Mouse (Mus musculus) kidney, embryonic 15.5 days (tissue): ENCODE results near the gene Cnbp. TPM values are rescaled to one million over a fixed set of nuclear protein-coding genes. Genes with fewer than 3 reads are reported as not detected.
A peak's percentile ranks its signal among the peaks of the same experiment; 100 is the strongest.

Source experiments
- ATAC-seq: fragments of 200-750 bp; cut with Nextera tagmentation; replicated peaks from 2 replicates; pipeline ENCODE4 v1.8.0; 2017; ENCODE audit warnings: moderate TSS enrichment; ENCODE audit not compliant: low FRiP score
- H3K27ac ChIP-seq: fragments of 300-500 bp; sonication (generic); 2 replicates; pipeline ENCODE4 v1.5.1; 2015; ENCODE audit warnings: mild to moderate bottlenecking, inconsistent platforms
- H3K27me3 ChIP-seq: fragments of 300-500 bp; sonication (generic); 2 replicates; pipeline ENCODE4 v1.6.1; 2015; ENCODE audit warnings: inconsistent platforms
- H3K36me3 ChIP-seq: fragments of 300-500 bp; sonication (generic); 2 replicates; pipeline ENCODE4 v1.6.1; 2015; ENCODE audit warnings: inconsistent platforms
- H3K4me1 ChIP-seq: fragments of 300-500 bp; sonication (generic); 2 replicates; pipeline ENCODE4 v1.6.1; 2015; ENCODE audit warnings: inconsistent platforms
- H3K4me2 ChIP-seq: fragments of 300-500 bp; sonication (generic); 2 replicates; pipeline ENCODE4 v1.6.1; 2015; ENCODE audit warnings: moderate library complexity, mild to moderate bottlenecking, inconsistent platforms
- H3K4me3 ChIP-seq: fragments of 300-500 bp; sonication (generic); replicated peaks from 2 replicates; pipeline ENCODE4 v1.5.1; 2015; ENCODE audit warnings: mild to moderate bottlenecking, inconsistent platforms
- H3K9ac ChIP-seq: fragments of 300-500 bp; sonication (generic); 2 replicates; pipeline ENCODE4 v1.6.1; 2015; ENCODE audit warnings: mild to moderate bottlenecking, inconsistent platforms
- H3K9me3 ChIP-seq: fragments of 300-500 bp; sonication (generic); replicated peaks from 2 replicates; pipeline ENCODE4 v1.6.1; 2016; ENCODE audit warnings: inconsistent platforms
- WGBS: fragments of 180-500 bp; shearing (Covaris S2); methylation state at CpG from one replicate; pipeline ENCODE4 v1.1.7; 2015; ENCODE audit warnings: mixed read lengths; 5-methylcytosine and 5-hydroxymethylcytosine counted together
- polyA plus RNA-seq: library from polyadenylated mRNA; unstranded; fragments of >200 nt; fragmentation: Nextera tagmentation; extraction: Ambion mirVana; gene quantifications from 2 replicates; pipeline ENCODE4 v1.2.1, GENCODE M21; 2015

Gene Cnbp
- 1,107 and 1,171 TPM in 2 replicates for polyA plus RNA-seq

DNA sequence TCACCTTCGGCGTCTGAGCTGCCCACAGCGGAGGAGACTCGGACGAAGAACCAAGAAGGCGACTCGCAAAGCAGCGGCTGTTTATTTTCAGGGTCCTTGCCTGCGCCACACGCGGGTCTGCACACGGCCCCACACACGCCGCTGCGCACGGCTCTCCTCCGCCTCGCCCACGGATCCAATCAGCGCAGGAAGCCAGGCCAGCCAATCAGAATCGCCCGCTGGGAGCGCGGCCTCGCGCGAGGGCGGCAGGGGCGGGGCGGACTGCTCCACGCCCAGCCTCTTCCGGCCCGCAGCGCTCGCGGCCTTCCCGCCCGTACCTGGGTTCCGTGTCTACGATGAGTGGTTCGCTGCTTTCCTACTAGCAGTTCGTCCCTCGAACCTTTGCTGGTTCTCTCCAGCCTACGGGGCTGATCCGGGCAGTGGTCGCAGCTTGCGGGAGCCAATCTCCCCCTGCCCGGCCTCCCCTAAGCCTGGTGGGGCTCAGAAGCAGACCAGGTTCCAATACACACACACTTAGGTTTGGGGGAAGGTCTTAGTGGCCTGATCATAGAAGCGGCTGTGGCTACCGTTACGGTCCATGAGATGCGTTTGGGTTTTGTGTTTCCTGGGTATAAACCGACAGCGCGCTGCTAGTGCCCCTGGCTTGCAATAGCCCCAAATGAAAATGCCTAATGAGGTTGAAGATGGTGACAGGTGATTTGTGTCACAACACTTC is at the start of gene Cnbp:
Cnbp (minus strand) TSS at position 207 of the 715 bp plus-strand sequence.
- peaks cover 24% of the 10 kb centered on the region for H3K36me3 ChIP-seq
- peak within 1 kb of the TSS; percentile 91 for H3K27ac ChIP-seq
- H3K27me3 ChIP-seq: no peaks in the 10 kb centered on the region
- H3K4me3 ChIP-seq: peak within 1 kb of the TSS; percentile 99
- H3K9me3 ChIP-seq: no peaks in the 10 kb centered on the region
- peak within 1 kb of the TSS; percentile 100 for H3K9ac ChIP-seq
- under 1% methylated on average over 55 of the region's 55 CpGs for WGBS
- peaks cover 24% of the 10 kb centered on the region for H3K4me1 ChIP-seq
- H3K4me2 ChIP-seq: peak within 1 kb of the TSS; percentile 67
- ATAC-seq: peak; percentile 98

DNA sequence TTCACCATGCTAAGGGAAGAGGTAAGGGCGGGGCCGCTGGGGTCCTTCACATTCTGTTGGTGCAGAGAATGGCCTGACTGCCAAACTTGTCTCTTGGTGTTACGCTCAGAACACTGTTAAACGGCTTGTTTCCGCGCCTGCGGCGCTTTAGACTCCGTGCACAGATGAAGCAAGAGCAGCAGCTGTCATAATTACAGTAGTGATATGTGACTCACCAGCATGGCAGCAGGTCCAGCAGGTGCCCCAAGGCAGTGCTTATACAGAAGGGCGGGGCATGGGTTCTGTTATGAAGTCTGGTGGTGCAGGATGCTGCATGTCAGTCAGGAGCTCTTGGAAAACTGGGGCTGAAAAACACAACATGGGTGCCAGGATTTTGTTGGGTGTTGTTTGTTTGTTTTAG is 47.1 kb upstream of the Cnbp start:
- H3K27me3 ChIP-seq: no peaks in the 10 kb centered on the region
- WGBS: 95% methylated on average over 10 of the region's 10 CpGs
- H3K9ac ChIP-seq: no peak overlapping the region
- no peak overlapping the region for H3K27ac ChIP-seq
- H3K36me3 ChIP-seq: peaks cover 98% of the 10 kb centered on the region
- ATAC-seq: no peak
- 0 out of 2 replicates have a peak, but pooled peaks cover 5% of the 10 kb centered on the region for H3K4me1 ChIP-seq
- H3K9me3 ChIP-seq: no peaks in the 10 kb centered on the region
- no peak overlapping the region for H3K4me2 ChIP-seq
- no peak overlapping the region for H3K4me3 ChIP-seq

- H3K4me2 ChIP-seq: no peak overlapping the region
- 87% methylated on average over 7 of the region's 7 CpGs for WGBS
- H3K4me3 ChIP-seq: no peak overlapping the region
- no peaks in the 10 kb centered on the region for H3K9me3 ChIP-seq
- no peak overlapping the region for H3K27ac ChIP-seq
- ATAC-seq: no peak
- H3K4me1 ChIP-seq: peaks cover 7% of the 10 kb centered on the region
- peaks cover 99% of the 10 kb centered on the region for H3K36me3 ChIP-seq
- no peaks in the 10 kb centered on the region for H3K27me3 ChIP-seq
- no peak overlapping the region for H3K9ac ChIP-seq
These were observed 43.0 kb upstream of the Cnbp start for GRCm38 (mm10) chr6:87893931-87894330.

GRCm38 (mm10) chr6:87887594-87888233 is 36.8 kb upstream of the Cnbp start, which contains the start of gene Copg1:
Gene Copg1, plus strand, starts transcription at chr6:87887814.
- H3K36me3 ChIP-seq: peaks cover 39% of the 10 kb centered on the region
- under 1% methylated on average over 31 of the region's 31 CpGs for WGBS
- peak within 1 kb of the TSS; percentile 70 for H3K4me2 ChIP-seq
- H3K4me3 ChIP-seq: peak within 1 kb of the TSS; percentile 69
- peaks cover 13% of the 10 kb centered on the region for H3K4me1 ChIP-seq
- H3K9me3 ChIP-seq: no peaks in the 10 kb centered on the region
- H3K27me3 ChIP-seq: no peaks in the 10 kb centered on the region
- H3K9ac ChIP-seq: peak within 1 kb of the TSS; percentile 88
- peak; percentile 97 for ATAC-seq
- peak within 1 kb of the TSS; percentile 86 for H3K27ac ChIP-seq

- Histone ChIP-seq H3K9me3 (no peaks in the 10 kb centered on the region), H3K9ac (no peak overlapping the region), H3K4me2 (no peak overlapping the region), H3K36me3 (peaks cover 29% of the 10 kb centered on the region), H3K4me3 (no peak overlapping the region), H3K4me1 (peaks cover 13% of the 10 kb centered on the region), H3K27me3 (no peaks in the 10 kb centered on the region), H3K27ac (no peak overlapping the region)
- WGBS: 92% methylated on average over 1 of the region's 1 CpGs
- no peak for ATAC-seq
These were observed 35.8 kb upstream of the Cnbp start for GRCm38 (mm10) chr6:87886721-87887120.

GRCm38 (mm10) chr6:87882816-87883215 is 31.9 kb upstream of the Cnbp start:
- Histone ChIP-seq H3K27me3 (no peaks in the 10 kb centered on the region), H3K4me3 (no peak overlapping the region), H3K9ac (no peak overlapping the region), H3K4me2 (no peak overlapping the region), H3K4me1 (peaks cover 4% of the 10 kb centered on the region; the same call in 1 of the 2 replicates), H3K27ac (no peak overlapping the region), H3K36me3 (no peaks in the 10 kb centered on the region), H3K9me3 (no peaks in the 10 kb centered on the region)
- 74% methylated on average over 4 of the region's 4 CpGs for WGBS
- ATAC-seq: no peak

GRCm38 (mm10) chr6:87882221-87882620 is 31.3 kb upstream of the Cnbp start:
- Histone ChIP-seq H3K4me2 (no peak overlapping the region), H3K4me3 (no peak overlapping the region), H3K9me3 (no peaks in the 10 kb centered on the region), H3K4me1 (peaks cover 1% of the 10 kb centered on the region; the same call in 1 of the 2 replicates), H3K27me3 (no peaks in the 10 kb centered on the region), H3K9ac (no peak overlapping the region), H3K36me3 (no peaks in the 10 kb centered on the region), H3K27ac (no peak overlapping the region)
- WGBS: 78% methylated on average over 3 of the region's 3 CpGs
- no peak for ATAC-seq

GRCm38 (mm10) chr6:87879628-87880027 is 28.7 kb upstream of the Cnbp start:
- H3K27ac ChIP-seq: no peak overlapping the region
- WGBS: 73% methylated on average over 3 of the region's 3 CpGs
- no peaks in the 10 kb centered on the region for H3K9me3 ChIP-seq
- H3K4me1 ChIP-seq: peaks cover 10% of the 10 kb centered on the region; the same call in 1 of the 2 replicates
- ATAC-seq: no peak
- no peaks in the 10 kb centered on the region for H3K27me3 ChIP-seq
- H3K4me3 ChIP-seq: no peak overlapping the region
- no peaks in the 10 kb centered on the region for H3K36me3 ChIP-seq
- no peak overlapping the region for H3K4me2 ChIP-seq
- no peak overlapping the region for H3K9ac ChIP-seq

DNA sequence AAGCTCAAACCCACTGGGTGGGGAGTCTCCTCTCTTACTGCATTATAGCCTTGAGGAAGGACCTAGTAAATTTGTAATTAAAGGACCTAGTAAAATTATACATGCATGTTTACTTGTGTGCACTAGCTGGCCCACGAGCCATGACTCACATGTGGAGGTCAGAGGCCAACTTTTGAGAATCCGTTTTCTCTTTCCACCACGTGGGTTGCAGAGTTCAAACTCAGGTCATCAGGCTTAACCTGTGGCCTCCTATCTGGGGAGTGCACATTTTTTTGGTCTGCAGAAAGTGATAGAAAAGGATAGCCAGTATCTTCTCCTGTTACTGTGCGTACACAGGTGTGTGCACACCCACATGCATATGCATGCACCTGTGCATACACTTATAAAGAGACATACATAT is 28.1 kb upstream of the Cnbp start:
- no peak overlapping the region for H3K4me3 ChIP-seq
- H3K4me2 ChIP-seq: no peak overlapping the region
- no peaks in the 10 kb centered on the region for H3K9me3 ChIP-seq
- peaks cover 10% of the 10 kb centered on the region; the same call in 1 of the 2 replicates for H3K4me1 ChIP-seq
- H3K27me3 ChIP-seq: no peaks in the 10 kb centered on the region
- no peaks in the 10 kb centered on the region for H3K36me3 ChIP-seq
- ATAC-seq: no peak
- 20% methylated on average over 4 of the region's 4 CpGs for WGBS
- H3K9ac ChIP-seq: no peak overlapping the region
- no peak overlapping the region for H3K27ac ChIP-seq

DNA sequence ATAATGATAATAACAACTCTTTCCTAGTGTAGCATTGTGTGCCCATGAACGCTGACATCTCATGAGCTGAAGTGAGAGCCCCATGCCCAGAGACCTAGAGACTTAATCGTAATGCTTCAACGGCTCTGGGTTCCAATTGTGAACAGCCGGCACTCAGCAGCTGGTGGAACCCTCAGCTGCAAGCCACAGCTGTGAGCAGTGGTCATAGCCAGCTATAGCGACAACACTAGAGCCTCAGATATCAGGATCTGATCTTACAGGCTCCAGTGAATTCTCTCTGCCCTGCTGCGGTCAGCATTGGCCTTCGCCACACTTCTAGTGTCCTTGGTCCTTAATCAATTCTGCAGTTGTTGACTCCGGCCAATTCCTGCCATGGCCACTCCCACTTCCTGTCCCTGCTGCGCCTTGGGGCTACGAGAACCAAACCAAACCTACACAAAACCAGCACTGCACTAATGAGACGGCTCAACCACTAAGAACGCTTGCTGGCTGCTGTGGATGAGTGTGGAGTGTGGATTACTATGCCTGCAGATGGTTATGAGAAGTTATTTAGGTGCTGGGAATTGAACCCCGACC is 25.2 kb upstream of the Cnbp start:
- Histone ChIP-seq H3K4me2 (peak overlapping the region; percentile 8), H3K27ac (no peak overlapping the region), H3K36me3 (no peaks in the 10 kb centered on the region), H3K9ac (no peak overlapping the region), H3K9me3 (no peaks in the 10 kb centered on the region), H3K4me1 (peaks cover 10% of the 10 kb centered on the region; the same call in 1 of the 2 replicates), H3K27me3 (no peaks in the 10 kb centered on the region), H3K4me3 (no peak overlapping the region)
- no peak for ATAC-seq
- WGBS: 65% methylated on average over 13 of the region's 13 CpGs

GRCm38 (mm10) chr6:87875562-87875961 is 24.7 kb upstream of the Cnbp start:
- peaks cover 10% of the 10 kb centered on the region; the same call in 1 of the 2 replicates for H3K4me1 ChIP-seq
- no peak overlapping the region for H3K27ac ChIP-seq
- no peak overlapping the region for H3K4me2 ChIP-seq
- no peaks in the 10 kb centered on the region for H3K27me3 ChIP-seq
- no peak for ATAC-seq
- 77% methylated on average over 7 of the region's 7 CpGs for WGBS
- H3K4me3 ChIP-seq: no peak overlapping the region
- no peak overlapping the region for H3K9ac ChIP-seq
- H3K36me3 ChIP-seq: no peaks in the 10 kb centered on the region
- no peaks in the 10 kb centered on the region for H3K9me3 ChIP-seq

GRCm38 (mm10) chr6:87875083-87875482 is 24.2 kb upstream of the Cnbp start:
- peaks cover 10% of the 10 kb centered on the region; the same call in 1 of the 2 replicates for H3K4me1 ChIP-seq
- no peak overlapping the region for H3K4me2 ChIP-seq
- ATAC-seq: no peak
- no peaks in the 10 kb centered on the region for H3K27me3 ChIP-seq
- H3K36me3 ChIP-seq: no peaks in the 10 kb centered on the region
- 65% methylated on average over 1 of the region's 1 CpGs for WGBS
- no peak overlapping the region for H3K4me3 ChIP-seq
- H3K9me3 ChIP-seq: no peaks in the 10 kb centered on the region
- no peak overlapping the region for H3K9ac ChIP-seq
- no peak overlapping the region for H3K27ac ChIP-seq
